Mouse (Mus musculus) myocyte (in vitro differentiated cells): Measurements from ENCODE around the gene Sppl2b. TPM values are rescaled to one million over a fixed set of nuclear protein-coding genes. Genes with fewer than 3 reads are reported as not detected.

Experiments
- H3K27me3 ChIP-seq: one replicate; pipeline ENCODE4 v1.6.1; 2011; ENCODE audit not compliant: control insufficient read depth, insufficient read depth, insufficient read length
- H3K36me3 ChIP-seq: one replicate; pipeline ENCODE4 v1.6.1; 2011; ENCODE audit not compliant: control insufficient read depth, insufficient read depth
- H3K4me2 ChIP-seq: one replicate; pipeline ENCODE4 v1.6.1; 2011; ENCODE audit warnings: low read depth, control low read depth
- H3K4me3 ChIP-seq: one replicate; pipeline ENCODE4 v1.5.1; 2011; ENCODE audit warnings: mild to moderate bottlenecking, control low read depth, moderate library complexity
- H3K79me2 ChIP-seq: one replicate; pipeline ENCODE4 v1.6.1; 2011; ENCODE audit not compliant: control insufficient read depth, insufficient read depth
- H3ac ChIP-seq: one replicate; pipeline ENCODE4 v1.6.1; 2011; ENCODE audit not compliant: control insufficient read depth, insufficient read length
- CEBPB ChIP-seq: IDR thresholded peaks from 2 replicates; pipeline ENCODE4 v1.6.1; 2011; ENCODE audit warnings: mild to moderate bottlenecking, moderate library complexity; ENCODE audit not compliant: poor library complexity, insufficient read depth, severe bottlenecking
- E2F4 ChIP-seq: IDR thresholded peaks from one replicate; pipeline ENCODE4 v1.6.1; 2011; ENCODE audit warnings: mild to moderate bottlenecking, control low read depth, moderate library complexity; ENCODE audit not compliant: insufficient read depth
- MAX ChIP-seq: IDR thresholded peaks from one replicate; pipeline ENCODE4 v1.6.1; 2011; ENCODE audit warnings: low read depth, mild to moderate bottlenecking, control low read depth
- MYOD1 ChIP-seq, 3 experiments: IDR thresholded peaks; one replicate each; pipeline ENCODE4 v1.6.1; 2011; ENCODE audit warnings: control low read depth in 2 of 3, low read depth in 2 of 3, mild to moderate bottlenecking in 2 of 3, moderate library complexity in 1 of 3; ENCODE audit not compliant: insufficient read length in 2 of 3, control insufficient read depth in 1 of 3
- MYOG ChIP-seq, 3 experiments: IDR thresholded peaks; one replicate each; pipeline ENCODE4 v1.6.1; 2011; ENCODE audit warnings: control low read depth in 2 of 3, low read depth in 2 of 3, mild to moderate bottlenecking in 2 of 3; ENCODE audit not compliant: insufficient read length in 2 of 3, control insufficient read depth in 1 of 3, insufficient read depth in 1 of 3
- POLR2A ChIP-seq: IDR thresholded peaks from one replicate; pipeline ENCODE4 v1.6.1; 2011; ENCODE audit warnings: low read depth, mild to moderate bottlenecking, control low read depth, moderate library complexity; ENCODE audit not compliant: insufficient read length
- POLR2AphosphoS2 ChIP-seq: IDR thresholded peaks from one replicate; pipeline ENCODE4 v1.6.1; 2011; ENCODE audit warnings: low read depth, control low read depth; ENCODE audit not compliant: insufficient read length
- REST ChIP-seq: IDR thresholded peaks from one replicate; pipeline ENCODE4 v1.6.1; 2011; ENCODE audit warnings: mild to moderate bottlenecking, control low read depth, moderate library complexity; ENCODE audit not compliant: insufficient read depth, insufficient read length
- SRF ChIP-seq: IDR thresholded peaks from one replicate; pipeline ENCODE4 v1.6.1; 2011; ENCODE audit warnings: low read depth; ENCODE audit not compliant: control insufficient read depth, insufficient read length
- TCF12 ChIP-seq: IDR thresholded peaks from one replicate; pipeline ENCODE4 v1.6.1; 2011; ENCODE audit warnings: mild to moderate bottlenecking, control low read depth; ENCODE audit not compliant: poor library complexity, insufficient read depth, severe bottlenecking
- TCF3 ChIP-seq: IDR thresholded peaks from one replicate; pipeline ENCODE4 v1.6.1; 2011; ENCODE audit warnings: low read depth, control low read depth; ENCODE audit not compliant: insufficient read length
- USF1 ChIP-seq: IDR thresholded peaks from one replicate; pipeline ENCODE4 v1.6.1; 2011; ENCODE audit warnings: low read depth, mild to moderate bottlenecking, control low read depth, moderate library complexity
- polyA plus RNA-seq: library from polyadenylated mRNA; unstranded; fragments of >200 nt; fragmentation: generic; extraction: Trizol; gene quantifications from one replicate; pipeline ENCODE4 v1.2.1, GENCODE M21; 2012; ENCODE audit warnings: missing spikeins

Gene Sppl2b
- polyA plus RNA-seq, 1 experiment: 31.0 TPM

GRCm38 (mm10) chr10:80829359-80830278, 25.5 kb upstream of the Sppl2b start:
- TF ChIP-seq POLR2A (peak; percentile 23), POLR2AphosphoS2 (peak; percentile 70), MYOG (IDR thresholded peaks at IDR 0.05; ENCODE audit: control insufficient read depth in 1 of 3, insufficient read depth in 1 of 3, insufficient read length in 2 of 3, low read depth in 2 of 3) (no peak), E2F4 (no peak)
- Histone ChIP-seq H3K4me2 (no peak overlapping the region), H3ac (no peak overlapping the region), H3K27me3 (no peaks in the 10 kb centered on the region), H3K79me2 (peaks cover 26% of the 10 kb centered on the region), H3K36me3 (peaks cover 14% of the 10 kb centered on the region), H3K4me3 (no peak overlapping the region)

GRCm38 (mm10) chr10:80831136-80831535, 23.9 kb upstream of the Sppl2b start:
- Histone ChIP-seq H3ac (no peak overlapping the region), H3K27me3 (no peaks in the 10 kb centered on the region), H3K79me2 (peaks cover 26% of the 10 kb centered on the region), H3K4me3 (no peak overlapping the region), H3K4me2 (no peak overlapping the region), H3K36me3 (peaks cover 14% of the 10 kb centered on the region)
- TF ChIP-seq POLR2AphosphoS2 (peak; percentile 73), SRF (no peak), MYOG (IDR thresholded peaks at IDR 0.05; ENCODE audit: control insufficient read depth in 1 of 3, insufficient read depth in 1 of 3, insufficient read length in 2 of 3, low read depth in 2 of 3) (no peak)

DNA sequence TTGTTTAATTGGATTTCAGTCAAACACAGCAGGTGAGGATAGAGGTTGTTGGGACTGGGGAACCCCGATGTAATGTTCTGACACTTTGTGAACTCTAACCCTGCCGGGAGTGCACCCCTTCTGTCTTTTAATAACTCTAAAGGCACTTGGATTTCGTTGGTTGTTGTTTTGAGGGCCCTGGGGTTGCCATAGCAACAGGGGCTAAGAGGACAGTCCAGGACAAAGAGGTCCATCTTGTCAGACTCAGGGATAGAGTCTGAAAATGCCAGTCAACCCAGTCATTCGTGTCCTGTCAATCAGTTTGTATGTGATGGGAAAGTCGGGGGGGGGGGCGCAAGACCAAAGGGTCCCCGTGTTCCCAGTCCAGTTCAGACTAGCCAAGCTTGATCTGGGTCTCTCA, 22.3 kb upstream of the Sppl2b start:
- no peak for TF ChIP-seq TCF3
- TF ChIP-seq POLR2A: no peak
- no peak for TF ChIP-seq SRF
- TF ChIP-seq MYOD1 (IDR thresholded peaks at IDR 0.05; ENCODE audit: control insufficient read depth in 1 of 3, insufficient read length in 2 of 3, low read depth in 2 of 3): no peak
- TF ChIP-seq POLR2AphosphoS2: no peak
- no peak for TF ChIP-seq REST
- TF ChIP-seq TCF12: no peak
- TF ChIP-seq USF1: no peak
- TF ChIP-seq CEBPB: no peak
- no peak for TF ChIP-seq E2F4
- no peak for TF ChIP-seq MAX
- TF ChIP-seq MYOG (IDR thresholded peaks at IDR 0.05; ENCODE audit: control insufficient read depth in 1 of 3, insufficient read depth in 1 of 3, insufficient read length in 2 of 3, low read depth in 2 of 3): no peak
- peaks cover 14% of the 10 kb centered on the region for H3K36me3 ChIP-seq
- no peak overlapping the region for H3ac ChIP-seq
- H3K4me2 ChIP-seq: no peak overlapping the region
- peaks cover 14% of the 10 kb centered on the region for H3K79me2 ChIP-seq
- no peak overlapping the region for H3K4me3 ChIP-seq
- H3K27me3 ChIP-seq: no peaks in the 10 kb centered on the region

DNA sequence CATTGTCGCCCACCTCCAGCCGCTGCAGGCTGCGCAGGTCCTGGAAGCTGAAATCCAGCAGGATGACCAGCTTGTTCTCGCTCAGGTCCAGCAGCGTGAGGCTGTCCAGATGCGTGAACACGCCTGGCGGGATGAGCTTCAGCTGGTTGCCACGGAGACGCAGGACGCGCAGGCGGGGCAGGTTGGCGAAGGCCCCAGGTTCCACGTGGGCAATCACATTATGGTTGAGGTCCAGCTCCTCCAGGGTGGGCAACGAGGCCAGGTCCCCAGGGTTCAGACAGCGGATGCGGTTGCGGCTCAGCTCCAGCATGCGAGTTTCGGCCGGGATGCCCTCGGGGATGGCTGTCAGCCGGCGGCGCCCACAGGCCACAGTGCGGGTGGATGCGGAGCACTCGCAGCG, 19.5 kb upstream of the Sppl2b start:
- Histone ChIP-seq H3K27me3 (no peaks in the 10 kb centered on the region), H3ac (no peak overlapping the region), H3K36me3 (peaks cover 2% of the 10 kb centered on the region), H3K4me2 (no peak overlapping the region), H3K79me2 (no peaks in the 10 kb centered on the region), H3K4me3 (no peak overlapping the region)
- TF ChIP-seq POLR2AphosphoS2 (no peak), USF1 (no peak), SRF (no peak), E2F4 (no peak), TCF12 (no peak), TCF3 (no peak), POLR2A (no peak), MAX (no peak), MYOG (IDR thresholded peaks at IDR 0.05; ENCODE audit: control insufficient read depth in 1 of 3, insufficient read depth in 1 of 3, insufficient read length in 2 of 3, low read depth in 2 of 3) (no peak), REST (no peak), CEBPB (no peak), MYOD1 (IDR thresholded peaks at IDR 0.05; ENCODE audit: control insufficient read depth in 1 of 3, insufficient read length in 2 of 3, low read depth in 2 of 3) (no peak)

DNA sequence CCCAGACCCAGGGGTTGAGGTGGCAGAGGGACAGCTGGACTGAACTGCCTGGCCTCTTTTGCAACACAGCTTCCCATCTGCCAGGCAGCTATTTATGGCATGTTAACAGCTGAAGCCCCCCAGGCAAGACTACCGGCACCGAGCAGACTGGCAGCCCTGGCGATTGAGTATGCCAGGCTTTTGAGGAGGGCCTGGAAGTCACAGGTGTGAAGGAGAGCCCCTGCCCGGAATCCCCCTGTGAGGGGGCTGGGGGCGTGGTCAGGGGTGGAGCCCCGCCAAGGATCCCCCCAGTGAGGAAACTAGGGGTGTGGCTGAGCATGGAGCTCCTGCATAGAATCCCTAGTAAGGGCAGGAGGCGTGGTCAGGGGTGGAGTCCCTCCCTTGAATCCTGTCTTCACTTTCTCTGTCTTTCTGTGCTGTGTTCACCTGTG, 18.1 kb upstream of the Sppl2b start:
- H3K79me2 ChIP-seq: no peaks in the 10 kb centered on the region
- no peak overlapping the region for H3K4me3 ChIP-seq
- no peaks in the 10 kb centered on the region for H3K36me3 ChIP-seq
- H3K27me3 ChIP-seq: peaks cover 2% of the 10 kb centered on the region
- no peak overlapping the region for H3ac ChIP-seq
- TF ChIP-seq POLR2AphosphoS2 (no peak), TCF12 (peak; percentile 83), CEBPB (peak; percentile 70; the same call in 1 of the 2 replicates), MYOG (IDR thresholded peaks at IDR 0.05; ENCODE audit: control insufficient read depth in 1 of 3, insufficient read depth in 1 of 3, insufficient read length in 2 of 3, low read depth in 2 of 3) (peak; percentile 91 to 95 (median 94)), POLR2A (no peak), USF1 (no peak), E2F4 (no peak), SRF (no peak), MAX (no peak), TCF3 (peak; percentile 84), MYOD1 (IDR thresholded peaks at IDR 0.05; ENCODE audit: control insufficient read depth in 1 of 3, insufficient read length in 2 of 3, low read depth in 2 of 3) (peak; percentile 62 to 96 (median 88)), REST (no peak)
- H3K4me2 ChIP-seq: peak overlapping the region; percentile 31
